Mouse (Mus musculus) CH12F3 (cell line): ENCODE data around the gene Vgll4.

ENCODE experiments used
- in situ Hi-C: fragments of 300-500 bp; cut with MboI; formaldehyde crosslinking; loops from 2 replicates; pipeline ENCODE4 v1.14.3; 2020; ENCODE audit warnings: low sequenced_read_pairs

The Vgll4 gene

DNA sequence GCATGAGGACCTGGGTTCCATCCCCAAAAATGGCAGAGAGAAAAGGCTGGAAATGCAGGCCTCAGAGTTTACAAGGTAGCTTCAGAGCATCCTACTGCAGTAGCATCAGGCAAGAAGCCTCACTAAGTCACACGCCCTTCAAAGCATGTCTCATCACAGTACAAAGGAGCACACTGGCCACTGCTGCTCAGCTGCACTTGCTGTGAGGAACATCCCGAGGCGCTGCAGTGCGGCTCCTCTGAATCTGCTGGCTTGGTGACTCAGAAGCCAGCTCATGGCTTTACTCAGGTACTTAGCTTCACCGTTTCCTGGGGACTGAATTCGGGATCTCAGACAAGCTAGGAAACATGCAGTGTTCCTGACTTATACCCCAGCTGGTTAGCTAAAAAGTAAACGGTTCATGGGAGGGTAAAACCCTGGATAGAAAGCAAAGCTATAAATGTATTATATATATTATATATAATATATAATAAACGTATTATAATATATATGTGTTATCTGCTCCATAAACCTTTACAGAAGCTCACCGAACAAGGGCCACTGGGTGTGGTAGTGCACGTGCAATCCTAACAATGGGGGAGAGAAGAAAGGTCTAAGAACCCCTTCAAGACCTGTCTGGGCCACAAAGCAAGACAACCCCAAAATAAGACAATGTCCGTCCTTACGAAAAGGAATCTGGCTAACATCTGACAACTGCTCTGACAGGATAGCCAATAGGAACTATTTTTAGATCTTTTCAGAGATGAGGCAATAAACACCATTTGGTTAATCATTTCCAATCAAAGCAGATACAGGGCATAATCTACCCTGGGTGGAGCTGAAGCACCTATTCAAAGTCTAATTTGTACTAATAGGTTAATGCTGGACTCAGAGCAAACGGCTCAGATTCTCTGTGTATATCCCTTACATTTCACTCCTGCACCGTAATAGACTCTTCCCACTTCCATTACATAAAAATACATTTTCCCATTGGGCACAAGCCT, 25.0 kb downstream of the Vgll4 start:
- in situ Hi-C loops, result loop anchor here (25.0 kb wide), 2 partner anchors 268 to 593 kb away; partner anchors contain the start of gene Tsen2

GRCm38 (mm10) chr6:114941201-114941849, 28.5 kb downstream of the Vgll4 start:
- in situ Hi-C loops, result loop anchor here (25.0 kb wide), 2 partner anchors 271 to 596 kb away; partner anchors contain the start of gene Tsen2

DNA sequence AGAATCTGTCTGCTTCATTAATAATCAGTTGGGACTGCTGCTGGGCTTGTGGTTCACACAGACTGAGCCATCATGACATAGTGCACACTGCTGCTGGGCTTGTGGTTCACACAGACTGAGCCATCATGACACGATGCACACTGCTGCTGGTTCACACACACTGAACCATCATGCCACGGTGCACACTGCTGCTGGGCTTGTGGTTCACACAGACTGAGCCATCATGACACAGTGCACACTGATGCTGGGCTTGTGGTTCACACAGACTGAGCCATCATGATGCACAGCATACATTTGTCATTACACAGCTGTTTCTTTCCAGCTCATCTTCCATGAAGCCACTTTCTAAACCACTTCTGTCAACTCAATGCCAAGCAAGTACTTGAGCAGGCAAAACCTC, 30.1 kb downstream of the Vgll4 start:
- in situ Hi-C loops, result loop anchor here (25.0 kb wide), 2 partner anchors 273 to 598 kb away; partner anchors contain the start of gene Tsen2

DNA sequence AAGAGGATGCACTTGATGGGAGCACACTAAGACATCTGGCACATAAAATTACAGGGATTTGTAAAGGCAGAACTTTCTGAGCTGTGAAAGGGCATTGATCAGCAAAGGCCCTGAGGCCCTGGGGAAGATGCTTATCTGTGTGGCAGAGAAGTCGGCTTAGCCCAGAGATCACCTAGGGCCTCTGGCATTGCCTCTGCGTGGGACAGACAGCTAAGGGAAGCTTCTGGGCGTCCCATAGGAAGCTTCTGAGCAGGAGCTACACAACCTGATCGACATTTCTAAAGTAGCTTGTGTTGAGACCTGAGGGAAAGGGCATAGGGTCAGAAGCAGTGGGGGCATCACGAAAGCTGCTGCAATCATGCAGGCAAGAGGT, 32.9 kb downstream of the Vgll4 start:
- in situ Hi-C loops, result loop anchor here (25.0 kb wide), 2 partner anchors 275 to 600 kb away; partner anchors contain the start of gene Tsen2

DNA sequence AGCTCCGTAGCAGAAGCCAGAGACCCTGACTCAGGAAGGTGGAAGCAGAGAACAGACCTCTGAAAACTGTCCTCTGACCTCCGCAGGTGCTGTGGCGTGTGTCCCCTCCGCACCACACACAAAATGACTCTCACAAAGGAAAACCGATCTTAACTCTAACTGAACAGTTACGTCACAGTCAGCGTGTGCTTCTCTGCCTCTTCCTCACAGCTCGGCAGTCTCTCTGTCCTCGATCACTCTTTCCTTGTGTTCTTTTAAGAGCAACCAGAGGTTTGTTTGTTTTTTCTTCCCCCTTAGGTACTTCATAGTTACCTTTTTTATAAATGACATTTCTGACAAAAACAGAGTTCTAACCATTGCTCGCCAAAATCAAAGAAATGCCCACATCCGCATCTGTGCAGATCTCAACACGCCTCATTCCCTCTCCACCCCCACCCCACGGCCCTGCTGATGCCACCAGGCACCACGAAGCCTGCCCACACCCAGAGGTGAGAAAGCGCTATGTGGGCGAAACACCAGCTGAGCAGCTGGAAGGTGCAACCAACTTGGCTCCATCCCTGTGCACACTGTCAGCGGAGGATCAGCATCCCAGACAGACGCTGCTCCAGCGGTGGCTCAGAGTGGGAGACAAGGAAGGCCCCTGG, 33.4 kb downstream of the Vgll4 start:
- in situ Hi-C loops, result loop anchor here (25.0 kb wide), 2 partner anchors 276 to 601 kb away; partner anchors contain the start of gene Tsen2

DNA sequence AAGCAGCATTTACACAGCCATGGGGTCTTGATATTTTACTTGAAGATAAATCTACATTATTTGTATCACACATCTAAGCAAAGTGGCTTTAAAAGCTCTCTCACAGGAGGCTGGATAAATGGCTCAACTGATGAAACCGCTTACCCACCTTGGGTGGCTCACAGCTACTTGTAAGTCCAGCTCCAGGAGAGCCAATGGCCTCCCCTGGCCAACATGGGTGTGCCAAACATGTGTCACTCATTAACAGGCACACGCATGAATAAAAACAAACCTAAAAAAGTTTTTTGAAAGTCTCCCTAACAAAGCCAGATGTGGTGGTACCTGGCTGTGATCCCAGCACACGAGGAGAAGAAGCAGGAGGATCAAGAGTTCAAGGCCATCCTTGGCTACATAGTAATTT, 34.4 kb downstream of the Vgll4 start:
- in situ Hi-C loops, result loop anchor here (25.0 kb wide), 2 partner anchors 277 to 602 kb away; partner anchors contain the start of gene Tsen2

DNA sequence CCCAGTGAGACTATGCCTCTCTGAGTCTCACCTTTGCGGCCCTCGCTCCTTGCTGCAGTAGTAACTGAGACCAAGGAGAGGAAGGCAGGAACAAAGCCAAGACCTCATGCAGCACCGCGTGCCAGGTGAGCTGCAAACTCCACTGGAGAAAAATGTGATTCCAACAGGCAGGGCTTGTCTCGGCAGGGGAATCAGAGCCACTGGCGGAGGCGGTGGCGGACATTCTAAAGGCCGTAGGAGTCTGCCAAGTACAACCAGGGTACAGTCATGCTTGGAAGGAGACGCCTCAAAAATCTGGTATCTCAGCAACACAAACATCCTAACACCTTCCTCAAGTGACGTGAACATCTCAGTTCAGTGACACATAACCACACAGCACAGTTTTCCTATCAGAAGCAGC, 35.7 kb downstream of the Vgll4 start:
- in situ Hi-C loops, result loop anchor here (5.0 to 25.0 kb wide), 3 partner anchors 93 to 603 kb away; partner anchors contain the start of gene Tsen2

- in situ Hi-C loops, result loop anchor here (5.0 to 25.0 kb wide), 3 partner anchors 94 to 604 kb away; partner anchors contain the start of gene Tsen2
Observed at GRCm38 (mm10) chr6:114932991-114933392, 36.8 kb downstream of the Vgll4 start.

GRCm38 (mm10) chr6:114932116-114932500, 37.7 kb downstream of the Vgll4 start:
- in situ Hi-C loops, result loop anchor here (5.0 to 25.0 kb wide), 3 partner anchors 95 to 605 kb away; partner anchors contain the start of gene Tsen2

DNA sequence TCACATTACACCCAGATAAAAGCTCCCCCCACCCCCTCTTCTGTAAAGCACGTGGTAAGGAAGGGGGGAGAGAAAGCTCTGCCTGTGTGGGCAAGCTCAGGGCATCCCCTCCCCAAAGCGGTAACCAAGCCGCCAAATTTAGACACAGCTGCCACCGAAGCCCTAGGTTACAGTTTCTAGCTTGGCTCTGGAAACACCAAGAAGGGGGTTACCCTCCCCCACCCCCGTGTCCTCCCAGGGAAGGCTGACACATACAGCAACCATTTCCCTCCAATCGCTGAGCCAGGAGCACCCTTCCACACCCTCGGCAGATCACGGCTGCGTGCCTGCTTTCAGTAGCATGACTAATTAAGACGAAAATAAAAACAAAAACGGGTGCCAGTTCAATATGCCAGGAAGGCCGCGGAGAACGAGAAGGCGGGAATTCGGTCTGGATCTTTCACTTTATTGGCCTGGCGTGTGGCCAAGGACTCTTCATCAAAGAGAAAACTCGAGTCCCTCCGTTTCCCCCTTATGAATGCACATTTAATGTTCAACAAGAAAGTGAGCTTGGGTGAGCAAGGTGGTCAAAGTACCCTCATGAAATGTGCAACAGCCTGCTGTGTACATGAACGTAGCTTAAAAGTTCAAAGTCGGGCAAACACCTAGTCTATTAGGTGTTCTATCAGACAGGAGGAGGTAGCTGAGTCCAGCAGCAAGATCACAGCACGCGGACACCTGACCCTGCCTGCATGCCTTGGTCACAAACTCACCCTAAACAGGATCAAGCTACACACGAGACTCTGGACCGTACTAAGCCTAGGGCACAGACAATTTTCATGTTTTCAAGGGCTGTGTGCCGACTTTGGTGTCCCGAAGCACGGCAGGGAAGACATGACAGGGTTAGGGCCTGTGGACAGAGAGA, 38.3 kb downstream of the Vgll4 start:
- in situ Hi-C loops, result loop anchor here (5.0 to 25.0 kb wide), 3 partner anchors 96 to 606 kb away; partner anchors contain the start of gene Tsen2

DNA sequence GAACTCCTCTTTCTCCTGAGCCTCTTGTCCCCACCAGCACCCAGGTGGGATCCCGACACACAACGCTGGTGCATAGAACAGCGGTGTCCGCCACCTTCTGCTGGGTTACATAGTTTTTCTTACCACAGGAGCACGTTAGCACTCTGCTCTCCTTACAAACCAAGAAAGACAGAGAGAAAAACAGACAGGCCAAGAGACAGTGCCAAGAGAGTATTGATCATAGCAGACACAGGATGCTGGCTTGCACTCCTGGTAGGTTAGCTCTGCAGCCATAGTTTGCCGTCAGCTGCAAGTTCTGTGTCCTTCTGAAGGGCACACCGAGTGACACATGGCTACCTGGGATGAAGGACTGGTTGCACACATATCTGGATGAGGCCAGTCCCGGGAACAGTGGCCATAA, 39.1 kb downstream of the Vgll4 start:
- in situ Hi-C loops, result loop anchor here (5.0 to 25.0 kb wide), 3 partner anchors 97 to 607 kb away; partner anchors contain the start of gene Tsen2

GRCm38 (mm10) chr6:114930038-114930591, 39.7 kb downstream of the Vgll4 start:
- in situ Hi-C loops, result loop anchor here (5.0 to 25.0 kb wide), 3 partner anchors 97 to 607 kb away; partner anchors contain the start of gene Tsen2

DNA sequence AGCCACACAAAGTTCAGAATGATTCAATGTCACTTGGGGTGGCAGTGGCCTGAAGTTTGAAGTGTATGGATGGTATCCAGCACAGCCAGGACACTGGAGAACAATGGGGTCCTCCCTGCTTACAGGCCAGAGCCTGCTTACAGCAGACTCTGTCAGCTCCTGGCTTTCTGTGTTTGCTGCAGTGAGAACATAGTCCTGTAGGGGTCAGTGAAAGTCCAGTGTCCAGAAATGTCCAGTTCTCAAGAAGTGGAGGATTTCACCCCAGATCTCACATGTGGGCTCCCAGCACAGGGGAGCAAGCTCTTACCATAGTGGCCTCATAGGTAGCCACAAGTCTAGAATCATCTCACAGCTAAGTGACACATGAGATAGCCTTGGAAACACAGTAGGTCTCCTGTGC, 40.4 kb downstream of the Vgll4 start:
- in situ Hi-C loops, result loop anchor here (25.0 kb wide), 2 partner anchors 283 to 608 kb away; partner anchors contain the start of gene Tsen2

GRCm38 (mm10) chr6:114928462-114928861, 41.3 kb downstream of the Vgll4 start:
- in situ Hi-C loops, result loop anchor here (25.0 kb wide), 2 partner anchors 284 to 609 kb away; partner anchors contain the start of gene Tsen2

- in situ Hi-C loops, result loop anchor here (25.0 kb wide), 2 partner anchors 285 to 610 kb away; partner anchors contain the start of gene Tsen2
Observed at GRCm38 (mm10) chr6:114927400-114927799, 42.4 kb downstream of the Vgll4 start.

GRCm38 (mm10) chr6:114926369-114927157, 43.2 kb downstream of the Vgll4 start:
- in situ Hi-C loops, result loop anchor here (25.0 kb wide), 2 partner anchors 286 to 611 kb away; partner anchors contain the start of gene Tsen2

DNA sequence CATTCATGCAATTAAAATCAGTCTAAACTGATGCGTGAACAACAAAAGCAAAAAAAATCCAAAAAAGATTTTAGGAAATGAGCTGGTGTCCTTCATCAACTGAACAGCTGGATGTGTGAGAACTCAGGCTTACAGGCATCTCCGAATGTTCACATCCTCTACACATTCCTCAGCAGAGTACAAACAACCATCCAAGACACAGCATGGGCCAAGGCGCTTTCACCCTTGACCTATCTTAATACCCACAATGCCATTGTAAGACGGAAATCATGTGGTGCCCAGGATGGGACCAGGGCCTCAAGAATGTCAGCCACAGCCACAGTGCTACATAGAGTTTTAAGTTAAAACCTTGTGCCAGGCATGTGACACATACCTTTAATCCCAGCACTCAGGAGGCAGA, 44.6 kb downstream of the Vgll4 start:
- in situ Hi-C loops, result loop anchor here (25.0 kb wide), 2 partner anchors 287 to 612 kb away; partner anchors contain the start of gene Tsen2
